Mouse (Mus musculus): ENCODE data around the gene Ifnab. TPM values are rescaled to one million over a fixed set of nuclear protein-coding genes. Genes with fewer than 3 reads are reported as not detected.

The Ifnab gene
- polyA plus RNA-seq, 1 experiment from 2014 or later, result not detected

DNA sequence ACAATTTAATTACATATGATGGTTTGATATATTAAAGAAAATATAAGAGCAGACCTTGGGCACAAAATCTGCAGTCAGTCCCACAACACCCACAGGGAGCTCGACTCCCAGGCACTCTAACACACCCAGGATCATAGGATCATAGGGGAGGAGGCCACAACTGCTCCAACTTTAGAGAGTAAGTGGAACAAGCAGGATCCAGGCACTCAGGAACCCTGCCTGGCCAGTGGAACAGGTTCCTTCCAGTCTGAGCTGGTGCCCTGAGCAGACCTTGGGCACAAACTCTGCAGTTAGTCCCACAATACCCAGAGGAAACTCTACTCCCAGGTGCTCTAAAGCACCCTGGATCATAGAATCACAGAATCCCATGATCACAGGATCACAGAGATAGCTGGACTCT is 35.7 kb downstream of the Ifnab start:
- Histone ChIP-seq H3K9me3 (replicated peaks) (no peaks in the 10 kb centered on the region), H3K36me3 (no peaks in the 10 kb centered on the region), H3K4me2 (no peak overlapping the region), H3K9ac (replicated peaks) (no peak overlapping the region), H3K4me1 (no peaks in the 10 kb centered on the region), H3K27ac (replicated peaks) (no peak overlapping the region), H3K4me3 (replicated peaks) (no peak overlapping the region), H3K27me3 (replicated peaks) (no peaks in the 10 kb centered on the region)
- WGBS, result 66% methylated on average over 1 of the region's 1 CpGs
- ATAC-seq (ENCODE audit: low FRiP score), result no peak

DNA sequence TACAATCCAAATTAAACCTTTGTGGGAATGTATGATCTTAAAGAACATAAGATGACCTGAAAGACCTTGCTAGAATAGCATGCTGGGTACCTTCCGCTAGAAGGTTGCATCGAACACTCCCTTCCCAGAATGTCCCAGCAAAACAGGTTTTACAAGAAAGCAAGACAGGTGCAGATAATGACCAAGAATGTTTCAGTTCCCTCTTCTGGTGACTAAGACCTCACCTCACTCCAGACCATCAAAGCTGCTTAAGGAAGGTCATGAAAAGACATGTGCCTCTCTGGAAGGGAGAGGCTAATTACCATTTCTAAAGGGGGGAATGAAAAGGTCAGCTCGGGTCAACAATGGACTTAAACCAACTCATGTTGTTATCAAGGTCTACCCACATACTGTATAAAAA is 37.5 kb downstream of the Ifnab start:
- no peaks in the 10 kb centered on the region for H3K27me3 ChIP-seq (replicated peaks)
- no peaks in the 10 kb centered on the region for H3K36me3 ChIP-seq
- H3K4me3 ChIP-seq (replicated peaks), result no peak overlapping the region
- H3K27ac ChIP-seq (replicated peaks), result no peak overlapping the region
- 73% methylated on average over 3 of the region's 3 CpGs for WGBS
- no peak for ATAC-seq (ENCODE audit: low FRiP score)
- H3K9me3 ChIP-seq (replicated peaks), result no peaks in the 10 kb centered on the region
- H3K4me2 ChIP-seq, result no peak overlapping the region
- H3K9ac ChIP-seq (replicated peaks), result no peak overlapping the region
- no peaks in the 10 kb centered on the region for H3K4me1 ChIP-seq

DNA sequence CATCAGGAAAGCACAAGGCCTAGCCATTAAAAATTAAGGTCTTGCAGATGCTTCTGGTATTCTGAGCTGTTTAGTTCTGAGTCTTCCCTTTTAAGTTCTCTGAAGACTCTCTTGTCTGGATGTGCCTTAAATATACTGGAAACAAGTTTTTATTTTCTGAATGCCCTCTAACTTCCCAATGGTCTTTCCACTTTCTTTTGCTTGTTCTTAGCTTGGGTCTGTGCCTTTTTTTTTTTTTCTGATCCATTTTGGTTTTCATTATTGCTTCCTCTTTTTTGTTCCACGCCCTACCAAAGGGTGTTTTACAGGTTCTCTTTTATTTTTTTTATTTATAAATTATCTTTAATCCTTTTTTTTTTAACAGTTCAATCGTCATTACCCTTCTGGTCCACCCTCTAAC is 46.8 kb downstream of the Ifnab start, which contains the start of gene Ifna13:
TSS of gene Ifna13 (minus strand) at position 101 of the 400 bp plus-strand sequence.
- no peak within 1 kb of the TSS for H3K9ac ChIP-seq (replicated peaks)
- H3K36me3 ChIP-seq, result no peaks in the 10 kb centered on the region
- no peak within 1 kb of the TSS for H3K4me3 ChIP-seq (replicated peaks)
- WGBS, result 66% methylated on average over 2 of the region's 2 CpGs
- H3K4me1 ChIP-seq, result no peaks in the 10 kb centered on the region
- no peak within 1 kb of the TSS for H3K27ac ChIP-seq (replicated peaks)
- H3K4me2 ChIP-seq, result no peak within 1 kb of the TSS
- no peak for ATAC-seq (ENCODE audit: low FRiP score)
- no peaks in the 10 kb centered on the region for H3K27me3 ChIP-seq (replicated peaks)
- H3K9me3 ChIP-seq (replicated peaks), result no peaks in the 10 kb centered on the region

DNA sequence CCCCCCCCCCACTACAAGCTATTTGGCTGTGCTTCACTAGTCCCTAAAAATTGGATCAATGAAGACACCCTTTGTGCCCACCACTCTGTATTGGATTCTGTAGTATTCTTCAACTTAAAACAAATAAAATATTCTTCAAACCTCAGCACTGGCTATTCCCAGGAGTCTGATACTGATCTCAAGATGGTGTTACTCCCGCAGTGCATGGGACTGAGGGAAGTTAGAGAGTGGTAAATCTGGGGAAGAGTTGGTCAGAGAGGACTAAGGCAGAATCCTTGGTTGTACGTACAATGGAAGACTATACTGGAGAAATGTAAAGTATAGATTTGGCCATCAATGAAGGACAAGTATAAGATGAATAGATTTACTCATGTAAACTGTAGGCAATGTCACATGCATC is 48.6 kb downstream of the Ifnab start:
- no peak for ATAC-seq (ENCODE audit: low FRiP score)
- WGBS, result 32% methylated on average over 2 of the region's 2 CpGs

DNA sequence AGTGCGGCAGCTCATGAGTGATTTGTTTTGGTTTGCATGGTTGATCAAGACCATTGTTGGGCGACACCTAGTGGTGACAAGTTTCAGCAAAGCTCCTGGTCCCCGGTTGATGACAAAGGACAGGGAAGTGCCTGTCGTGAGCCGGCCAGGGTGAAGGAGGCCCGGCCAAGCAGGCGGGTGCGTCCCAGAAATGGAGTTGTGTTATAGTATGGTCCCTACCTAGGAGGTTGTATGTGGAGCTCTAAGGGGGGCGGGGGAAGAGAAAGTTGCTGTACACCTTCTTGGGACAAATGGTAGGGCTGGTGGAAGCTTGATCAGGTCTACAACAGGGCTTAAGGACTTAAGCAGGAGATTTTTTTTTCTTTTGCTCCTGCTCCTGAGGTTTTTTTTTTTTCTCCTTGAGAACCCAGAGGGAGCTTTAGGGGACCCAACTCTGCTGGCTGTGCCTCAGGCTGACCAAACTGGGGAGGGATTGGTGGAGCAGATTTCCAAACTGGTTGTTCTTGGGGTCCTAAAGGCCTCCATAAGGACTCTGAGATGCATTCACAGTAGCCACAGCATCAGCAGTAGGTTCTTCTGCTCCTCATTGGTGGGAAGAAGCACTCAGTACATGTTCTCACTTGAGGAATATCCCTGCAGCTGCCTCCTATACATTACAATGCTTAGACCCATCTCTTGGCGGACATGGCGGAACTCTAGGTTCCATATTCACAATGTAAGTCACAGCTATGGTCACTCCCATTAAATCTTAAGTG is 49.9 kb downstream of the Ifnab start:
- H3K4me1 ChIP-seq, result no peaks in the 10 kb centered on the region
- no peaks in the 10 kb centered on the region for H3K36me3 ChIP-seq
- H3K4me3 ChIP-seq (replicated peaks), result peak overlapping the region; percentile 31
- peak overlapping the region; percentile 50 for H3K4me2 ChIP-seq
- no peaks in the 10 kb centered on the region for H3K9me3 ChIP-seq (replicated peaks)
- 20% methylated on average over 11 of the region's 11 CpGs for WGBS
- no peak overlapping the region for H3K27ac ChIP-seq (replicated peaks)
- no peaks in the 10 kb centered on the region for H3K27me3 ChIP-seq (replicated peaks)
- ATAC-seq (ENCODE audit: low FRiP score), result peak; percentile 86
- no peak overlapping the region for H3K9ac ChIP-seq (replicated peaks)

More for the DNA sequence above, 48.6 kb downstream of the Ifnab start:
- Histone ChIP-seq H3K9me3 (replicated peaks) (no peaks in the 10 kb centered on the region), H3K36me3 (no peaks in the 10 kb centered on the region), H3K4me2 (no peak overlapping the region), H3K9ac (replicated peaks) (no peak overlapping the region), H3K27me3 (replicated peaks) (no peaks in the 10 kb centered on the region), H3K4me1 (no peaks in the 10 kb centered on the region), H3K27ac (replicated peaks) (no peak overlapping the region), H3K4me3 (replicated peaks) (no peak overlapping the region)

DNA sequence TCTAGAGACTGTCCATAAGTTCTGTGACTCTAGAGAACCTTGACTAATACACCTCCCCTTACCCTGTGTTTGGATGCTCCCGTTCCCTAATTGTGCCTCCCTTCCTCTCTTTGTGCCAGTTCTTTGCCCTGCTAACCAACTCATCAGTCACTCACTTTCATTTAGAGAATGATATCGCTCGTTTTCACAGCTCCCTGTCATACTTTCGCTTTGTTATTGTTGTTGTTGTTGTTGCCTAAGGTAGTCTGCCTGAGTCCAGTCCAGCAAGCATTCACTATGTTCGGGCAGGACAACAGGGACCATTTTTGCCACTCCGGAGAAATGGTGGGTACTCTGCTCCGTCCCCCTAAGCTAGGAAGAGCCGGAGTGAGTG is 50.5 kb downstream of the Ifnab start:
- 65% methylated on average over 8 of the region's 8 CpGs for WGBS
- peak overlapping the region; percentile 31 for H3K4me3 ChIP-seq (replicated peaks)
- H3K4me2 ChIP-seq, result peak overlapping the region; percentile 50
- no peaks in the 10 kb centered on the region for H3K36me3 ChIP-seq
- H3K9ac ChIP-seq (replicated peaks), result no peak overlapping the region
- no peaks in the 10 kb centered on the region for H3K27me3 ChIP-seq (replicated peaks)
- no peaks in the 10 kb centered on the region for H3K4me1 ChIP-seq
- no peak for ATAC-seq (ENCODE audit: low FRiP score)
- no peak overlapping the region for H3K27ac ChIP-seq (replicated peaks)
- no peaks in the 10 kb centered on the region for H3K9me3 ChIP-seq (replicated peaks)

Other genes with a start within 250 kb of the Ifnab start
- gene Ifnb1, start 168.6 kb downstream of the Ifnab start, polyA plus RNA-seq (2015; fragmentation: Nextera tagmentation; extraction: Ambion mirVana), result not detected in 2 replicates
- gene Ifna15, start 133.1 kb downstream of the Ifnab start, polyA plus RNA-seq (2015; fragmentation: Nextera tagmentation; extraction: Ambion mirVana), result not detected in 2 replicates
- gene Ifna14, start 119.6 kb downstream of the Ifnab start, polyA plus RNA-seq (2015; fragmentation: Nextera tagmentation; extraction: Ambion mirVana), result not detected in 2 replicates
- not detected in 2 replicates for gene Ifna9, start 99.0 kb downstream of the Ifnab start, polyA plus RNA-seq (2015; fragmentation: Nextera tagmentation; extraction: Ambion mirVana)
- not detected in 2 replicates for gene Ifna12, start 88.0 kb downstream of the Ifnab start, polyA plus RNA-seq (2015; fragmentation: Nextera tagmentation; extraction: Ambion mirVana)
- not detected in 2 replicates for gene C87499, start 56.9 kb downstream of the Ifnab start, polyA plus RNA-seq (2015; fragmentation: Nextera tagmentation; extraction: Ambion mirVana)
- not detected in 2 replicates for gene Ifna13, start 46.9 kb downstream of the Ifnab start, polyA plus RNA-seq (2015; fragmentation: Nextera tagmentation; extraction: Ambion mirVana)
- not detected in 2 replicates for gene Ifna16, start 14.4 kb downstream of the Ifnab start, polyA plus RNA-seq (2015; fragmentation: Nextera tagmentation; extraction: Ambion mirVana)
- not detected in 2 replicates for gene Ifna2, start 7.4 kb downstream of the Ifnab start, polyA plus RNA-seq (2015; fragmentation: Nextera tagmentation; extraction: Ambion mirVana)
- gene Gm26566, start 30.4 kb upstream of the Ifnab start, polyA plus RNA-seq (2015; fragmentation: Nextera tagmentation; extraction: Ambion mirVana), result 1.0 and 1.4 TPM in 2 replicates
- 95.7 and 97.8 TPM in 2 replicates for gene Klhl9, start 31.1 kb upstream of the Ifnab start, polyA plus RNA-seq (2015; fragmentation: Nextera tagmentation; extraction: Ambion mirVana)
- not detected in 2 replicates for gene Gm13271, start 63.5 kb upstream of the Ifnab start, polyA plus RNA-seq (2015; fragmentation: Nextera tagmentation; extraction: Ambion mirVana)
- 0.18 TPM in 1 of 2 replicates, not detected in the other for gene Gm13283, start 68.8 kb upstream of the Ifnab start, polyA plus RNA-seq (2015; fragmentation: Nextera tagmentation; extraction: Ambion mirVana)
- not detected in 2 replicates for gene Gm13290, start 82.5 kb upstream of the Ifnab start, polyA plus RNA-seq (2015; fragmentation: Nextera tagmentation; extraction: Ambion mirVana)
- gene Gm13289, start 85.6 kb upstream of the Ifnab start, polyA plus RNA-seq (2015; fragmentation: Nextera tagmentation; extraction: Ambion mirVana), result not detected in 2 replicates
- gene Gm13272, start 88.5 kb upstream of the Ifnab start, polyA plus RNA-seq (2015; fragmentation: Nextera tagmentation; extraction: Ambion mirVana), result not detected in 2 replicates
- gene Ifnz, start 90.8 kb upstream of the Ifnab start, polyA plus RNA-seq (2015; fragmentation: Nextera tagmentation; extraction: Ambion mirVana), result not detected in 2 replicates
- not detected in 2 replicates for gene Gm13276, start 94.3 kb upstream of the Ifnab start, polyA plus RNA-seq (2015; fragmentation: Nextera tagmentation; extraction: Ambion mirVana)
- gene Gm13277, start 97.3 kb upstream of the Ifnab start, polyA plus RNA-seq (2015; fragmentation: Nextera tagmentation; extraction: Ambion mirVana), result not detected in 2 replicates
- gene Gm13278, start 100.2 kb upstream of the Ifnab start, polyA plus RNA-seq (2015; fragmentation: Nextera tagmentation; extraction: Ambion mirVana), result not detected in 2 replicates
- gene Gm13275, start 103.1 kb upstream of the Ifnab start, polyA plus RNA-seq (2015; fragmentation: Nextera tagmentation; extraction: Ambion mirVana), result not detected in 2 replicates
- not detected in 2 replicates for gene Gm13279, start 106.0 kb upstream of the Ifnab start, polyA plus RNA-seq (2015; fragmentation: Nextera tagmentation; extraction: Ambion mirVana)
- 0.38 TPM in 1 of 2 replicates, not detected in the other for gene Gm13285, start 108.3 kb upstream of the Ifnab start, polyA plus RNA-seq (2015; fragmentation: Nextera tagmentation; extraction: Ambion mirVana)
- not detected in 2 replicates for gene Gm13287, start 111.9 kb upstream of the Ifnab start, polyA plus RNA-seq (2015; fragmentation: Nextera tagmentation; extraction: Ambion mirVana)
- gene Gm13288, start 114.2 kb upstream of the Ifnab start, polyA plus RNA-seq (2015; fragmentation: Nextera tagmentation; extraction: Ambion mirVana), result not detected in 2 replicates
- gene Ifna7, start 124.9 kb upstream of the Ifnab start, polyA plus RNA-seq (2015; fragmentation: Nextera tagmentation; extraction: Ambion mirVana), result not detected in 2 replicates
- gene Ifna11, start 128.6 kb upstream of the Ifnab start, polyA plus RNA-seq (2015; fragmentation: Nextera tagmentation; extraction: Ambion mirVana), result not detected in 2 replicates
- gene Ifna6, start 136.1 kb upstream of the Ifnab start, polyA plus RNA-seq (2015; fragmentation: Nextera tagmentation; extraction: Ambion mirVana), result not detected in 2 replicates
- gene Ifna5, start 144.2 kb upstream of the Ifnab start, polyA plus RNA-seq (2015; fragmentation: Nextera tagmentation; extraction: Ambion mirVana), result not detected in 2 replicates
- not detected in 2 replicates for gene Ifna4, start 150.5 kb upstream of the Ifnab start, polyA plus RNA-seq (2015; fragmentation: Nextera tagmentation; extraction: Ambion mirVana)
- gene Ifna1, start 158.7 kb upstream of the Ifnab start, polyA plus RNA-seq (2015; fragmentation: Nextera tagmentation; extraction: Ambion mirVana), result not detected in 2 replicates
- gene Ifne, start 188.8 kb upstream of the Ifnab start, polyA plus RNA-seq (2015; fragmentation: Nextera tagmentation; extraction: Ambion mirVana), result not detected in 2 replicates

All from neural tube, embryonic 15.5 days (tissue).